Comparison of ENCODE assay signal across 9 mouse cellular contexts in the genomic region with DNA sequence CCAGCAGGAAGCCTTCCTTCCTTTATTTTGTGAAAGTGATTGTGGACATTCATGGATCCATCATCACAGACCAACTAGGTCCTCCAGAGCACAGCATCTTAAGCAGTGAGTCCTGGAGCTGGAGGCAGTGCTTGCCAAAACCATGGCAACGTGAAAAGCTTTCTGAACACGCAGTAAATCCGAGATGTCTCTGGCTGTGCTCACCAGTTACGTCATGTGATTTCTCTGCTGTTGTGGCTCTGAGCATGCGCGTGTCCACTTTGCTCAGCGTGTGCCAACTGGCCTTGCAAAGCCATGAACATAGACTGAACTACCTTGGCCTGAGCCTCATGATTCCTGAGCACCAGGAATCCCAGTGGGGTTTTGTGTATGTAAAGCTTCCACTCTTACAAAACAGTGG. TPM values are rescaled to one million over a fixed set of nuclear protein-coding genes. Genes with fewer than 3 reads are reported as not detected.
DNase-seq lines count a peak whose midpoint lies in the region; ATAC-seq and TF ChIP-seq lines count a peak whose summit lies in the region.
"Had no signal": no experiment of that assay in that cellular context is flagged by ENCODE, and none has a peak within 500 bp of the region (broad histone marks: within the 10 kb centered on the region; RNA-seq: fewer than 3 reads in every experiment).

No protein-coding gene starts in this region.

- TF ChIP-seq CTCF in lung, postnatal 0 days (IDR thresholded peaks at IDR 0.05): no peak
- TF ChIP-seq CTCF in layer of hippocampus, adult 2 months (conservative IDR thresholded peaks at IDR 0.05): no peak

- WGBS in lung, postnatal 0 days: 60% methylated on average over 7 of the region's 7 CpGs

- H3K27me3 ChIP-seq in lung, postnatal 0 days (replicated peaks; ENCODE audit: insufficient read depth, low read length): no peaks in the 10 kb centered on the region
- H3K27me3 ChIP-seq: embryonic facial prominence, embryonic 12.5 days had no signal

- no peak overlapping the region for H3K4me2 ChIP-seq in lung, postnatal 0 days (replicated peaks; ENCODE audit: low read depth, low read length)
- H3K4me2 ChIP-seq: embryonic facial prominence, embryonic 12.5 days had no signal

- no peaks in the 10 kb centered on the region for H3K9me3 ChIP-seq in lung, postnatal 0 days (ENCODE audit: low read length)
- H3K9me3 ChIP-seq: embryonic facial prominence, embryonic 12.5 days had no signal

- no peaks in the 10 kb centered on the region for H3K36me3 ChIP-seq in lung, postnatal 0 days (ENCODE audit: insufficient read depth, low read length)
- H3K36me3 ChIP-seq: embryonic facial prominence, embryonic 12.5 days had no signal

- H3K4me3 ChIP-seq in lung, postnatal 0 days (ENCODE audit: low read depth, low read length): no peak overlapping the region
- no peak overlapping the region for H3K4me3 ChIP-seq in layer of hippocampus, adult 2 months
- H3K4me3 ChIP-seq: embryonic facial prominence, embryonic 12.5 days had no signal

- peak; percentile 59 for DNase-seq in cerebellum, adult 11 months
- peak; percentile 25 for DNase-seq in lung, postnatal 0 days (ENCODE audit: low spot score)
- DNase-seq in lung, postnatal 25 days (ENCODE audit: low spot score): no peak
- DNase-seq in cerebellum, adult 18-20 months: peak; percentile 67 to 68
- DNase-seq in layer of hippocampus, adult 2 months (ENCODE audit: low spot score in 2 of 2): peak in 1 of 2 experiments; percentile 70

- no peak overlapping the region for H3K9ac ChIP-seq in lung, postnatal 0 days (replicated peaks; ENCODE audit: low read depth)
- H3K9ac ChIP-seq: embryonic facial prominence, embryonic 12.5 days had no signal

- TF ChIP-seq EP300 in lung, postnatal 0 days (IDR thresholded peaks at IDR 0.05): no peak

- ATAC-seq in cerebellum, adult (ENCODE audit: insufficient number of reproducible peaks, low FRiP score, low TSS enrichment): no peak
- ATAC-seq in lung, postnatal 0 days: no peak
- ATAC-seq in megakaryocyte, adult 5-6 weeks (ENCODE audit: poor library complexity, severe bottlenecking): no peak
- ATAC-seq in monocyte, adult 5-6 weeks (replicated peaks; ENCODE audit: insufficient number of reproducible peaks, low FRiP score, low TSS enrichment, poor library complexity, severe bottlenecking): no peak

- H3K4me1 ChIP-seq in lung, postnatal 0 days (ENCODE audit: insufficient read depth, low read depth, low read length): no peaks in the 10 kb centered on the region

- no peak overlapping the region for H3K27ac ChIP-seq in lung, postnatal 0 days (ENCODE audit: low read length)
- peak overlapping the region; percentile 75 for H3K27ac ChIP-seq in layer of hippocampus, adult 2 months
- H3K27ac ChIP-seq: embryonic facial prominence, embryonic 12.5 days had no signal

RNA-seq across cellular contexts. Expression of gene Ergic1, which starts 36.0 kb away (rescaled TPM):
- 47.9 and 50.6 TPM in 2 replicates for polyA plus RNA-seq in lung, postnatal 0 days (2015; fragmentation: Nextera tagmentation; extraction: Ambion mirVana)
- total RNA-seq in layer of hippocampus, adult 2 months (2021): 100 to 1,000 TPM; 121 to 124 TPM
- 18.9 and 22.1 TPM in 2 replicates for total RNA-seq in megakaryocyte, adult 5-6 weeks (2015)
- total RNA-seq in megakaryocyte, adult 5-6 weeks (2017): 9.6 and 16.3 TPM in 2 replicates
- total RNA-seq in monocyte, adult 5-6 weeks (2017): 16.0 to 20.2 TPM (median 17.6 TPM) in 3 replicates

RNA-seq across cellular contexts. Expression of gene Dusp1, which starts 36.6 kb away (rescaled TPM):
- polyA plus RNA-seq in lung, postnatal 0 days (2015; fragmentation: Nextera tagmentation; extraction: Ambion mirVana): 68.4 and 79.3 TPM in 2 replicates
- total RNA-seq in layer of hippocampus, adult 2 months (2021): 10 to 100 TPM; 14.9 to 20.9 TPM
- 265 and 280 TPM in 2 replicates for total RNA-seq in megakaryocyte, adult 5-6 weeks (2015)
- total RNA-seq in megakaryocyte, adult 5-6 weeks (2017): 58.9 and 72.1 TPM in 2 replicates
- total RNA-seq in monocyte, adult 5-6 weeks (2017): 146 to 413 TPM (median 198 TPM) in 3 replicates
